Mouse (Mus musculus) lung, postnatal 36 days (tissue): ENCODE measurements around the gene Cacna2d4.
A peak's percentile ranks its signal among the peaks of the same experiment; 100 is the strongest.

ENCODE experiments used
- DNase-seq: peaks from one replicate; pipeline ENCODE4 v3.0.0; 2022; ENCODE audit warnings: mixed read lengths

Cacna2d4 gene

DNA sequence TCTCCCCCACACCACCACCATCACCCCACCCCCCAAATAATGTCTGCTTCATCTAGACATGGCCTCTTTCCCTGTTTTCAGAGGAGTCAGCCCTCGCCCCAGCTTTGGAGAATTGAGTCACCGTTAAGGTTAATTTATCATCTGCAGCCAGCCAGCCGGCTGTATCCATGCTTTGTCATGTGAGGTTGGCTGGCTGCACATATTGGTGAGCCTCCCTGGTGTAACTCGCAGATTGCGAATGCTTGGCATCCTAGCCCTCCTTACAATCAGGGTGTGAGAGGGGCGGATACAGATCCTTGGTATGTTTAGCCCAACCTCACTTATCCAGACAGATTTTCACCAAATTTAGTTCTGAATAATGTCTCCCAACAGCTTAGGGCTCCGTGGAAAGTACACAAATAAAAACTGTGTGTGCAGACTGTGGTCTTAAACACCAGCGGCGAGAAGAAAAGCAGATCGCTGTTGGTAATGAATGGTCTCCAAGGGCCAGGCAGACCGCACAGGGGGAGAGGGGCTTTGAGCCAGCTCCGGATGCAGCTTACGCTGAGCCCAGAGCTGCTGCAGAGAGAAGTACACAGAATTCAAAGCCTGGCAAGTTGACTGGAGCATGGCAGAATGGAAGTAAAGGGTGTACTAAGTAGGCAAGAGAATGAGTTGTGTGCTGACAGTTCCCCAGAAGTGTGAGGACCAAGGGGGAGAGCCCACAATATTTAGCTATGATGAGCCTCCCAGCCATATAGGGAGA, 11.7 kb upstream of the Cacna2d4 start:
- DNase-seq: no peak

DNA sequence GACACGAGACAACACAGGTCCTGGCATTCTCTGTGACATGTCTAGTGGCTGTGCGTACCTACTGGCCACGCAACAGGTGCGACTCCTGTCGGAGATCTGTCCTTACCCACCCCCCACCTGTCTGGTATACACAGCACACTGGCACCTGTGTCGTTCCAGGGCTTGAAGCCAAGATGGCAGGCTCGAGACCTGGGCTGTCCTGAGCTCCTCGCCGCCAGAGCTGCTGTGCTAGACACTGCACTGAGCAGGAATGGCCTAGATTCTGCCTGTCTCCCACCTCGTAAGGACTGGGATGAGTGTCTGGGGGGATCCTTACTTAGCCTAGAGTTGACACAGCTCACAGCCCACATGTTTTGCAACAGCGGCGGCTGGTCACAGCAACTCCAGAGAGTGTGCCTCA, 11.1 kb upstream of the Cacna2d4 start:
- DNase-seq: no peak

DNA sequence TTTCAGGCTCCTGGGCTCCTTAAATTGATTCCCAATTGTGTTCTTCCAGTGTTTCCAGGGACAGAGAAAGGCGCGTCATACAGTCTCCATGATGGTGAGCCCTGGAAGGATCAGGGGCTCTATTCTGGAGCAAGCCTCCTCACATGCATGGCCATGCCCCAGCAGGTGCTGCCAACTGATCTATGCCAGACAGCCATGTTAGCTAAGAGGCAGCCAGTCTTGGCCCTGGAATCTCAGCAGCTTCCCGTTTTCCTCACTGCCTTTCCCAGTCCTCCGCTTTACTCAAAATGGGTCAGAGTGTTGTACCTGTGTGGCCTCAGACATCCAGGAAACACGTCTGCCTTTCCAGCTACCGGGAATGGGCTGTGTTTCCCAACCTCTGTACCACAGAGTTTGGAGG, 10.6 kb upstream of the Cacna2d4 start:
- no peak for DNase-seq

DNA sequence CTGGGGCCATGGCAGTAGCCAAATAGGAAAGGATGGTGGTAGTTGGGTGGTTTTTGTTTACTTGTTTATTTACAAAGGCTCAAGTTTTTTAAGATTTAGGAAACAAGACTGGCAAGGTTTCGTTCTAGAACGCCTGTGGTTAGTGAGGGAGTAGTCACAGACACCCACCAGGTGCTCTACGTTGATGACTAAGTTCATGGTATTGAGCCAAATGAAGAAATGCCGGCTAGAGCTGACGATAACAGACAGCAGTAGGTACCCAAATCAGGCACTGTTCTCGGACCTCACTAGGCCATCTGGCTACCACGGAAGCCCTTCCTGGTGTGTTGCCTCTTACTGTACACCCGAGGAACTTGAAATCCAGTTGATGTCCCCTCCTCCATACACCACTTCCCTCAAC, 9.3 kb upstream of the Cacna2d4 start:
- DNase-seq: no peak

DNA sequence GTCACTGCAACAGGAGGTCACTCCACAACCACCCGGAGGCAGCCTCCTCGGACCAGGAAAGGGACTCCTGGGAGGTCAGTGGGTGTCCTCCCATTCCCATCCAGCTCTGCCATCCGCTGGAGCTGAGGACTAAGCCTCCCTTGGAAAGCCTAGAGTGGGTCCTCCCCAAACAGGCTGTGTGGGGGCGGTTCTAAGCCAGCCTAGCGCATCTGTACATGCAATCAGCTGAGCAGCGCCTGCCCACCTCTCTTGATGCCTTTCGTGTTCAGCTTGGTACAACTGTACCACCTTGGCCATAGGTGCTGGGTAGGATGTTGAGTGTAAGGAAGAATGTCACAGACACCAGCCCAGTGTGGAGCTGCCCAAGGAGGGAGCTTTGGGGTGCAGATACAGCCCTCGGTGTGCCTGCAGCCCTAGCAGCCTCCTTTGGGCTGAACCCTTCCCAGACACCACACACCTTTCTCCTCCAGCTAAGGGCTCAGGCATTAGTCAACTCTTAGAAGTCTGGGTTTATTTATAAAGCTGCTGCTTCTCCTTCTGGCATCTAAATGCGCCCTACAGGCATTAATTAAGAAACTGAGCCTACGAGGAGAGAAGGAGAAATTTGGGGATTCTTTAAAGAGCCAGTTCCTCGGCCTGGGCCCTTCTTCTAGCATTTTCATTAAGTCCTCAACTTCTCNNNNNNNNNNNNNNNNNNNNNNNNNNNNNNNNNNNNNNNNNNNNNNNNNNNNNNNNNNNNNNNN, 7.3 kb upstream of the Cacna2d4 start:
- DNase-seq: no peak

DNA sequence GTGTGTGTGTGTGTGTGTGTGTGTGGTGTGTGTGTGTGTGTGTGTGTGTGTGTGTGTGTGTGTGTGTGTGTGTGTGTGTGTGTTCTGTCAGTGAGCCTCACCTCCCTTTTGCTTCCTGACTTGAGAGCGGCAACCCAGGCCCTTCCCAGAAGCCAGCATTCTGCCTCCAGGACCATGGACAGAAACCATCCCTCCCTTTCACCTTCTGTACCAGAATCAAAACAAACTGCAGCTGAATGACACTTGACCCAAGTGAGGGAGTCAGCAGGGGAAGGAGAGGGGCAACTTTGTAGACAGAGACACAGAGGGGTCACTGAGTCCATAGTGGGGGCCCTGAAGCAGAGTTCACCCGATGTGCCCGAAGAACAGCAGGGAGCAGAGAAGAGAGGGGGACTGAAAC, 3.3 kb upstream of the Cacna2d4 start:
- no peak for DNase-seq

DNA sequence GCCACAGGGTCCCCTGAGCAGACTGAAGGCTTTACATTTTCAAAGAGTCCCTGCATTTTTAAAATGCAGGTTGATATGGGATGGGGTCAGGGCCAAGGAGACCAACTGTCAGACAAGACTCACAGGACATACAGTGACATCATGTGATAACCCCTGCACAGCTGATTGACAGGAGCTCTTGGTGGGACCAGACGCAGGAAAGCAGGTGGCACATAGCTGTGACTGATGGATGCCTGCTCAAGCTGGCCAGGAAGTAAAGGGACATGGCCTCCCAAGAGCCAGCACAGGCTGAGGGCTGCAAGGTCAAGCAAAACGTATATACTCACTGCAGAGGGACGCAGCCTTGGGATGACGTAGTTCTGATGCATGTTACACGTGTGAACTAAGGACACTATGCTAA, 885 bp upstream of the Cacna2d4 start:
- no peak for DNase-seq

DNA sequence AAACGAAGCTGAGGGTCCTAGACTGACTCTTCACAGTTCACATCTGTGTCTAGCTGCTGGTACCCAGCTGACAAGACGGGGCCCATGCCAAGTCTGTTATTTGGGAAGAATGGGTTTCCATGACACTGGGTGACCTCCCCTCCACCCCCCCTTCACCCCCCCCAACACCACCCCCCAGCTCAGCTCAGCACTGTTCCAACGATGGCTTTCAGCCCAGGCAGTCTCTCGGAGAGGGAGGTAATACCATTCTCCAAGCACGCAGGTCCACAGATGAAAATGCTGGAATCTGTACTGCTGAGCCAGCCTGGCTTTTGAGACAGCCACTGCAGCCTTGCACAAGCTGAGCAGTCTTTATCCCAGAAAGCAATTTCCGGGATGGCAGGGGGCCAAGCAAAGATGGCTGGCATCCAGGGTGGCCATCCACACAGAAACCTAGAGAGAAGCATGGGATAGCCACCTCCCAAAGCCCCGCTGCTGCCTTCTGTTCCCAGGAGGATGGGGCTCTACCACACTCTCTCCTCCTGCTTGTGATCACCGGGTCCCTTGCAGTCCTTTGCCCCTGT, 1.2 kb downstream of the Cacna2d4 start:
- peak; percentile 27 for DNase-seq

DNA sequence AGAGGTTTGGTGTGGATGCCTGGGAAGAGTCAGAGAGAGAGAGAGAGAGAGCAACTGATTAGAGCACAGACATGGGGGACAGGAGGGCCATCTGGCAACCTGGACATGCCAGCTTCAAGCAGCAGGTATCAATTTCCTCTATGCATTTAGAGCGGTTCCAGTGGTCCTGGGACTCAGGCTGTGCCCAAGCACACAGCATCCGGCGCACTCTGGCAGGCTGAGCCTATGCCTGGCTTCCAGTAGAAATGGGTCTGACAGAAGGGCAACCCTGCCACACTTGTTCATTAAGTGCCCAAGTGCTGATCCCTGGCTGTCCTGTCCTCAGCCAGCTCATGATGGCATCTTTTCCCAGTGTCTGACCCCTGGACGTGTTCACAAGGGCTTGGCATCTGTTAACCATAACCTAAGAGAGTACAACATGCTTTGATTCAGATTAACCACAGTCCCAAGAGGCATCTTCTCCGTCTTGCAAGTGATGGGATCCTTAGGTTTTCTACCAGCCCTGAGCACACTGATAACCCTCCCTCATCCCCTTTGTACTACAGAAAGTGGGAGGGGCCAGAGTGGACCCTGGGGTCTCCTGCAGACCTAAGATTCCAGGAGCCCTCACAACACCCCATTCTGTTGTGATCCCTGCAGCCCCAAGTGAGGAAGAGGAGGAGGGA, 3.1 kb downstream of the Cacna2d4 start:
- no peak for DNase-seq

DNA sequence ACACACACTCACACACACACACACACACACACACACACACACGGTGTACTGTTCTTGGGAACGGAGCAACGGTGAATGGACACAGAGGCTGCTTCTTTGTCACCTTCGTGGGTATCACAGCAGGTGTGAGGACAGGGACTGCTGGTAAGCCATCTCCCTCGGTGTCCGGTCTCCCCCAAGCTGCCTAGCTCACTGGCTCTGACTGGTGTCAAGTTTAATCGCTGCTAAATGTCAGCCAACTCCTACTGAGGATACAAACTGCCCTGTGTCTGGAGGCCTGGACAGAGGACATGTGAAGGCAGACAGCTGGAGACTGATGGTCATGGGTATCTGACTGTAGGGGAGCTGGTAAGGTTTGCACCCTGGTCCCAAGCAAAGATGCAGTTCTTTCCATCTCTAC, 3.9 kb downstream of the Cacna2d4 start:
- DNase-seq: no peak

DNA sequence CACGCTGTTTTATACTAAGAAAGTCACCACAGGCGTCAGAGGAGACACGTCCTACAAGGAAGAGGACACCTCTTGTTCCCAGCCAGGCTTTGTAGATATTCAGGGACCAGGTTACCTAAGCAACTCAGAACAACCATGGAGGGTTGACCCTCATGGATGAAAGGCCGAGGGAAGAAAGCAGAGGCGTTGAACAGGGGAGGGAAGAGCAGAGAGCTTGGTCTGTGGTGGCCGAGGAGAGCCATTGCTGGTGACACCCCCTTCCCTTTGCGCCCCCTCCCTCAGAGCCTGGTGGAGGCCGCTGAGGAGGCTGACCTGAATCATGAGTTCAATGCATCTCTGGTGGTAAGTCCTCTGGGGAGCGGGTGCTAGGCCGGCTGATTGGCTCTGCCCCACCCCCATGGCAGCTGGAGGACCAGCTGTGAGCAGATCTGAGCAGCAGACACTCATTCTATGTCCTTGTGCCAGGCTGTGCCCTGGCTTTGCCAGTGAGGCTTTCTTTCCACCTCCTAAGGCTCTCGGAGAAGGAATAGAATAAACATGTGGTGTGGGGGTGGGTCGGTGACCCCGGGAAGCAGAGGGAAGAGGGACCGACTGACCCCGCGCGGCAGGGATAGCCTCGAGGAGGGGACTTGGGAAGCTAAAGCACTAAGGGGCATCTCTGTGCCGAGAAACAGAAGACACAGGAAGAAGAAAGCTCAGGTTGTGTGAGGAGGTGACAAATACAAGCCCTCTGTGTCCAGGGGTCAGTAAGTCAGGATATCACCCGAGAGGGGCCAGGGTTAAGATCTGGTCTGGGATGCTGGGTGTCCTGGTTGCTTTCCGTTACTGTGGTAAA, 4.8 kb downstream of the Cacna2d4 start:
- DNase-seq: no peak

DNA sequence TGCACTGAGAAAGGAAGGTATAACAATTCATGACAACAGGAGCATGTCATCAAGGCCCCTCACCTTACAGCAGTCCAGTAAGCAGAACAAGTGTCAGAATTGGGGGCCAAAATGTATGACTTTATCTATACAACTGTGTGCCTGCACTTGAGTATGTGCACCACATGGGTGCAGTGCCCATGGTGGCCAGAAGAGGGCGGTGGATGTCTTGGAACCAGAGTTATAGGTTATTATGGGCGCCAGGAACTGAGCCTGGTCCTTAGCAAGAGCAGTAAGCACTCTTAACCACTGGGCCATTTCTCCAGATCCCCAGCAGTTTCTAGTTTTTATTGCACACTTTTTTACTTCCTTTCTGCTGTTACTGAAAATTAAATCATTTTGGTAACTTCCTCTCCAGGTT, 9.8 kb downstream of the Cacna2d4 start:
- no peak for DNase-seq

DNA sequence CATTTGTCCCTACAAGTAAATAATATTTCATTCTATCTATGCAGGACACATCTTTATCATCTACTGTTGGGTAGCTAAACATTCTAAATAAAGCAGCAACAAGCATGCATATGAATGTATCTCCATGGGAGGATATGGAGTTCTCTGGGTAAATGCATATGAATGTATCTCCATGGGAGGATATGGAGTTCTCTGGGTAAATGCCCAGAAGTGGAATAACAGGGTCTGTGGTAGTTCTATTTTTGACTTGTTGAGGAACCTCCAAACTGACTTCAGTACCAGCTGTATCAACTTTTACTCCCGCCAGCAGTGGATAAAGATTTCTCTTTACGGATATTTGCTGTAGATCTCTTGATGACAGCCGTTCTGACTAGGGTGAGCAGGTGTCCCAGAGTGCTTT, 12.3 kb downstream of the Cacna2d4 start:
- no peak for DNase-seq

DNA sequence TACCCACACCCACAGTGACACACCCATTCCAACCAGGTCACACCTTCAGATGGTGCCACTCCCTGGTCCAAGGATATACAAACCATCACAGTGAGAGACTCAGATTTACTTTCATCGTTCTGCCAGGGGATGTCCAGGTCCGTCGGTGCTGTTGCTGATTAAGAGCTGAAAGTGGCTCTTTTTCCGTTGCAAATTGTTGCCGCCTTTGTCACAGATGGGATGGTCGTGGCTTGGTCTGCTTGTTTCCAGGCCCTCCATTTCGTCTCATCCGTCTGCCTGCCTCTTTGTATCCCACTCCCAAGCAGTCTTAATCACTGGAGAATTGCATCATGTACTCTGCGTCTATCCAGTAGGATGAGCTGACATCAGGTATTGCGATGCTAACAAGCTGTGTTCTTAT, 13.4 kb downstream of the Cacna2d4 start:
- no peak for DNase-seq

DNA sequence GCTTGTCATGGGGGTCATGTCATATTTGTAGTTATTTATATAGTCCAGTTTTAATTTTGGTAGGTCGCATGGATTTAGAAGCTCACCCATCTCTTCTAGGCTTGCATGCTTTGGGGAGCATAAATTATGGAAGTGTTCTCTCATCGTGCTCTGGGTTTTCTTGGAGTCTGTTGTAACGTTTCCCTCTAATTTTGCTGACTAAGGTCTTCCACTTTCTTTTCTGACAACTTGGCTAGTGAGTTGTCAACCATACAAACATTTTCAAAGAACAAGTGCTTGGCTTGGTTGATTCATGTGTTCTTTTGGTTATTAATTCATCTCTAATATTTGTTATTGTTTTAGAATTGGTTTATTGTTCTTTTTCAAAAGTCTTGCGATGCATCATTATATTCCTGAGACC, 15.4 kb downstream of the Cacna2d4 start:
- no peak for DNase-seq

DNA sequence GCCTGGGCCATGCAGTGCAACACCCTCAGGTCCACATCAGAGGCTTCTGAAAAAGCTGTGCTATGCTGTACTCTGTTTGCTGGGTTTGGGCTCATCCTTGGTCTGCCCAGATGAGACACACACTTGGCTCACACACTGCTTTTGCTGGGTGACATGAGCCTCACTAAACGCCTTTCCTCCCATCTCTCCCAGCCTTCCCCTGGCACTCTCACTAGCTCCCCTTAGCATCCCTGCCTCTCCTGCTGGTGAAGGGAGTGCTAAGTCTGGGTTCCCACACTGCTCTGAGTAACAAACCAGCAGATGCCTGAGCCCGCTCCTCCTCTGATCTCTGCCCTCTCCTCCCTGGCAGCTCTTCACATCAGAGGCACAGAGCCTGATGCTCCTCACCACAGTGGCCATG, 40.4 kb downstream of the Cacna2d4 start:
- no peak for DNase-seq

DNA sequence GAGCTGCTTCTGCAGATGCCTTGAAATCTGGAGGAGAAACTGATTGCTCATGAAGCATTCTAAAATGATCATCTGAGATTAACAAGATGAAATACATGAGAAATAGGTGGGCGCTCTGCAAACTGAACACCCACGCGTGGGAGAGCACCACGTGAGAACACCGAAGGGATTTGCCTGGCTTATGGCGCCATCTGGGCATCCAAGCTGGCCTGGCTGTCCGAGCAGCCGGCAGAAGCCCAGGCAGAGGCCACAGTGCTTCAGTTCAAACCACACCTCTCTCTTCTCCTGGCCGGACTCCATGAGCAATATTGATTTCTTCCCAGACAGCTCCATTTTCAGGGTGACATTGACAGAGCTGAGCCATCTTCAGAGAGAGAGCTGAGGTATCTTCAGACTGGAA, 44.4 kb downstream of the Cacna2d4 start:
- DNase-seq: no peak

DNA sequence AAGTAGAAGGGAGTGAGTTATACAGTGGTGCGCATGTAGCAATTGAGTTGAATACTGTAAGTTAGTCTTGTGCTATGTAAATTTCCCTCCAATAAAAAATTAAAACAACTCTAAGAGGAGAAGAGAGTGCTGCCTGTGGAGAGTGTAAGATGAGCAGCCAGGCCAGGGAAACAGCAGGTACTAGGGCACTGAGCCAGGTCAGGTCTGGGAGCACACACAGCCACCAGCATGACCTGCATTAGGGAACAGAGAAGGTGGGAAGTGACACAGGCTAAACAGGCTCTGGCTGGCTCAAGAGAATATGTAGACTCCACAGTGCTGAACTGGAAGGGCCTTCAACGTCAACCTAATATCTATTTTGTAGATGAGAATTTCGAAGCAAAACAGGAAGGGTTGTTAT, 65.0 kb downstream of the Cacna2d4 start:
- no peak for DNase-seq

DNA sequence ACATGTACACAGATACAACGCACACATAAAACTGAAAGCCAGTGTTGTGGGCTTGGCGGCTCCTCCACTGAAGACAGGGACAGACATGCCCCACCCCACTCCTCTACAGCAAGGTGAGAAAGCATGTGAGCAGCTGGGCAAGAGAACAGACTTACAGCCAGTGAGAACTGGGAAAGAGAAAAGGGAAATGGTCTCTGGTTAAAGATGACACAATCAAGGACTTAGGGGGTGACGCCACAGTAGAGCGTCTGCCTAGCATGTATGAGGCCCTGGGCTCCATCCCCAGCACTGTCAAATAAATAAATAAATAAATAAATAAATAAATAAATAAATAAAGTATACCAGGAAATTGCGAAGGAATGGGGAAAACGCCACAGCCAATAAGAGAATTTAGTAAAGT, 67.0 kb downstream of the Cacna2d4 start:
- DNase-seq: no peak

DNA sequence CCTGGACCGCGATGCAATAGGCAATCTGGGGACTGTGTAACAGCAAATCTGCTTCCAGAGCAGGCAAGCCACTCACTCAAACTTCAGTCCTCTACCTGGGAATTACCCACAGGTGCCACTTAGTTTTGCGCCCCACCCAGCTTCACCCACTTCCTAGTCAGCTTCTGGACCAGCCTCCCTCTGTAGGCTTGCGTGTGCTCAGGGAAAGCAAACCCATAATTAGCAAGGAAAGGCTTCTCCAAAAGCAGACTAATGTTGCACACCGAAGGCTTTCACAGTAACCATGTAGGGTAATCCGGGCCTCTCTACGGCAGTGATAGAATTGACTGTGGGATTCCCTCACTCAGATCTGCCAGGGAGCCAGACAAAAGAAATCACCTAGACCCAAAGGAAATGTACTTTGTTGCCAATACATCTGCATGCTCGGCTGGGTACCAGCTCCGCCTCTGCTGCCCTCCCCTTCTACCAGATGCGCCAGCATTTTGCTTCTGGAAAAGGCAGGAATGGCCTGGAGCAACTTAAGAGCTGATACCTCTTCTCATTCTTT, 71.6 kb downstream of the Cacna2d4 start:
- DNase-seq: no peak

DNA sequence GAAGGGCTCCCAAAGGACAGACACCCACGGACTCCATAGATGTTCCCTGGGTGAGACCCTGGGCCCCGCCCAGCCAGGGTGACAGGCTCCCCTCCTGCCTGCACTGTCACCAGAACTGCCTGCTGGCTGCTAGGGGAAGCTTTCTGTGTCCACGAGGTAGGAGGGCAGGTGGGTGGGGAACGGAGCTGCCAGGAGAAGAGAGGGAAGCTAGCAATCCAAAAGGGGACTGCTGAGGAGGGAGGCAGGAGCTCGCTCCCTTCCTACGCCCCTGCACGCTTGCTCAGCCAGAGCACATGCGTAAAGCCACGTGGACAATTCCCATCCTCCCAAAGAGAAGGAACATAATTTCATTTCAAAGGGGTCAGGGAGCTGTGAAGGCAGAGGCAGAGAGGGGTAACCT, 73.8 kb downstream of the Cacna2d4 start:
- DNase-seq: no peak

DNA sequence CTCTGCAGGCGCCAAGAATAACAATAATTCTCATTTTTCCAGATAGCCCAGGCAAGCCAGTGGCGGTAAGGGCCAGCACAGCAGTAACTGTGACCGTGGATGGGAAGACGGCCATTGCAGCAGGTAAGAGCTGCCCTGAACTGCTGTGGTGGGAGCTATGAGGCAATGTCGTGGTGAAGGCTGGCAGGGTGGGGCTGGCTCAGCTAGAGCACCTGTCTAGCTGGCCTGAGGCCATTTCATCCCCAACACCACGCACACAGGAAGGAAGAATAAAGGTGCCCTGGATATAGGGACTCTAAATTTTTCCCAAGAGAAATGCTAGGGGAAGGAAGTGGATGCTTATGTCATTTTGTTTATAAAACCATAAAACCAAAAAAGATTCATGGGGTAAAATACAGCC, 76.1 kb downstream of the Cacna2d4 start:
- no peak for DNase-seq

DNA sequence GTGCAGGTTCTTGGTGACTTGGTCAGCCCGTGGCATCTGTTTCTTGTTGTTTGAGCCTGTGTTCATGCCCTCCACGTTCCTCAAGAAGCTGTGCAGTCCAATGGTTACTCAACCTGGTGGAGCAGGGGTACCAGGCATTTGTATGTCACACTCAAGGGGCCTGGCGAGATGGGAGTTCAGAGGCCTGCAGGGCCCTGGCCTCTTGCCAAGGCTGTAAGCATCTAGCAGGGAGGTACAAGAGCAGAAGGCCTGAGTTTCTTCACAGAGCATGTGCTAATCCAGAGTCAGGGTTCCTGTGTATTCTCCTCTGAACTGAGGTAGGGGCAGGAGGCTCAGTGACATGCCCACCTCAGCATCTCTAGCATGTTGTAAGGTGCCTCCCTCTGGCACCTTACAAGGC, 76.8 kb downstream of the Cacna2d4 start:
- DNase-seq: no peak
